ENCODE assay signal across 12 mouse cellular contexts in the genomic region with DNA sequence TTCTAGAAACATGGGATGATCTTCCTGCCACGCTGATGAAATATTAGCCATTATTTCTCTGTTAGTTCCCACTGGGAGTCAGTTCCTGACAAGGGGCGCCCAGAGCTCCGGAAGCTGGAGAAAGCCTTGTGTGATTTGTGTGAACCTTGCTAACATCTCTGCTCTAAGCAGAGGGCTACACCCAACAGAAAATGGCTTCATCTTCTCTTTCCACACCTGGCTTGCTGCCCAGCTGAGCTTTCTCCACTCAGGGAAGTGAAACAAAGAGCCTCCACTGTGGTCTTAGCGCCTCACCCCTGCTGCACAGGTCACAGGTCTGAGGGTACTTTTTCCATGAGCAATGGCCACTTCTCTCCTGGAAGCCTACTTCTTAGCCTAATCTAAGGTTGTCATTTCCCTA.
DNase-seq lines count a peak whose midpoint lies in the region; ATAC-seq and TF ChIP-seq lines count a peak whose summit lies in the region.
"Had no signal": no experiment of that assay in that cellular context is flagged by ENCODE, and none has a peak within 500 bp of the region (broad histone marks: within the 10 kb centered on the region; RNA-seq: fewer than 3 reads in every experiment).

No protein-coding gene starts in this region.

- DNase-seq in kidney, adult 11 months, result peak; percentile 26
- DNase-seq in CH12.LX (ENCODE audit: extremely low read depth) (peak; percentile 29), adipocyte (ENCODE audit: low spot score) (no peak)
- DNase-seq in adrenal gland, postnatal 25 days, result peak; percentile 21
- DNase-seq in kidney, postnatal 10 days, result peak; percentile 64
- DNase-seq in liver, embryonic 11.5 days (ENCODE audit: low spot score), result no peak
- DNase-seq in cerebellum, adult 9-10 months, result no peak
- DNase-seq: retina, postnatal 1 day had no signal

- peak; percentile 77 for TF ChIP-seq EP300 in CH12.LX (IDR thresholded peaks at IDR 0.05; ENCODE audit: low read length)

- no peaks in the 10 kb centered on the region for H3K79me2 ChIP-seq in CH12.LX (replicated peaks; ENCODE audit: control insufficient read depth, extremely low read depth, insufficient read depth, poor library complexity, severe bottlenecking)

- dilution Hi-C loops in CH12.LX (cut with MboI; ENCODE audit: extremely low pct_ligation_motif_present, extremely low pct_unique_long_range_greater_than_20kb, low sequenced_read_pairs), result no loop called here

- H3K27ac ChIP-seq in kidney, embryonic 14.5 days (ENCODE audit: low read depth, low read length), result no peak overlapping the region
- no peak overlapping the region for H3K27ac ChIP-seq in CH12.LX (ENCODE audit: insufficient read depth, low read depth)
- no peak overlapping the region for H3K27ac ChIP-seq in liver, embryonic 11.5 days (ENCODE audit: low read depth, low read length)
- H3K27ac ChIP-seq: hindbrain, embryonic 15.5 days had no signal

- H3K27me3 ChIP-seq in kidney, embryonic 14.5 days (ENCODE audit: control insufficient read depth, insufficient read depth, low read length), result no peaks in the 10 kb centered on the region
- no peaks in the 10 kb centered on the region for H3K27me3 ChIP-seq in CH12.LX (replicated peaks)
- no peaks in the 10 kb centered on the region for H3K27me3 ChIP-seq in liver, embryonic 11.5 days (replicated peaks; ENCODE audit: control insufficient read depth, insufficient read depth, low read length)
- H3K27me3 ChIP-seq: hindbrain, embryonic 15.5 days had no signal

- no peak overlapping the region for H3K9ac ChIP-seq in kidney, embryonic 14.5 days (ENCODE audit: low read depth, low read length)
- H3K9ac ChIP-seq in CH12.LX (ENCODE audit: insufficient read depth, low read depth), result no peak overlapping the region
- no peak overlapping the region for H3K9ac ChIP-seq in liver, embryonic 11.5 days (ENCODE audit: low read depth, low read length)
- H3K9ac ChIP-seq: hindbrain, embryonic 15.5 days had no signal

- no peak for TF ChIP-seq POLR2A in CH12.LX (IDR thresholded peaks at IDR 0.05; ENCODE audit: low read depth, low read length)

- H3K4me1 ChIP-seq in kidney, embryonic 14.5 days (ENCODE audit: control insufficient read depth, insufficient read depth, low read length), result 0 out of 2 replicates have a peak, but pooled peaks cover 4% of the 10 kb centered on the region
- peaks cover 4 to 21% of the 10 kb centered on the region in 2 experiments for H3K4me1 ChIP-seq in CH12.LX (ENCODE audit: control insufficient read depth in 1 of 2, insufficient read depth in 2 of 2)
- no peaks in the 10 kb centered on the region; the same call in 1 of the 2 replicates for H3K4me1 ChIP-seq in liver, embryonic 11.5 days (replicated peaks; ENCODE audit: control insufficient read depth, insufficient read depth, low read length)

- in situ Hi-C loops in CH12.LX (cut with MboI; ENCODE audit: low pct_ligation_motif_present, low pct_unique_long_range_greater_than_20kb, low sequenced_read_pairs), result no loop called here

- WGBS in kidney, embryonic 14.5 days, result 65% methylated on average over 4 of the region's 4 CpGs
- 67% methylated on average over 4 of the region's 4 CpGs for WGBS in liver, embryonic 11.5 days

- no peak overlapping the region for H3K4me3 ChIP-seq in kidney, embryonic 14.5 days (ENCODE audit: low read length)
- H3K4me3 ChIP-seq in CH12.LX (replicated peaks in 1 of 3; ENCODE audit: low read depth in 2 of 3, low read length in 2 of 3, poor library complexity in 1 of 3), result no peak overlapping the region
- no peak overlapping the region for H3K4me3 ChIP-seq in liver, embryonic 11.5 days (ENCODE audit: low read depth, low read length)
- H3K4me3 ChIP-seq: hindbrain, embryonic 15.5 days; myocyte had no signal

- no peak for TF ChIP-seq CTCF in CH12.LX (conservative IDR thresholded peaks at IDR 0.05 in 1 of 2, IDR thresholded peaks at IDR 0.05 in 1 of 2; ENCODE audit: low read depth in 2 of 2, low read length in 2 of 2)

- H3K4me2 ChIP-seq in kidney, embryonic 14.5 days (replicated peaks; ENCODE audit: low read depth, low read length), result no peak overlapping the region
- H3K4me2 ChIP-seq in CH12.LX (ENCODE audit: insufficient read depth, low read depth, poor library complexity, severe bottlenecking), result no peak overlapping the region
- no peak overlapping the region for H3K4me2 ChIP-seq in liver, embryonic 11.5 days
- H3K4me2 ChIP-seq: heart, embryonic 11.5 days; hindbrain, embryonic 15.5 days had no signal

- no peaks in the 10 kb centered on the region for H3K9me3 ChIP-seq in kidney, embryonic 14.5 days (ENCODE audit: control insufficient read depth, low read length)
- no peaks in the 10 kb centered on the region for H3K9me3 ChIP-seq in CH12.LX (replicated peaks; ENCODE audit: low read length)
- no peaks in the 10 kb centered on the region for H3K9me3 ChIP-seq in liver, embryonic 11.5 days (ENCODE audit: control insufficient read depth, low read length)
- H3K9me3 ChIP-seq: hindbrain, embryonic 15.5 days had no signal

- H3K36me3 ChIP-seq in kidney, embryonic 14.5 days (ENCODE audit: control insufficient read depth, insufficient read depth, low read length), result no peaks in the 10 kb centered on the region
- H3K36me3 ChIP-seq in CH12.LX (replicated peaks in 1 of 2; ENCODE audit: control insufficient read depth in 1 of 2, insufficient read depth in 1 of 2, low read length in 1 of 2), result no peaks in the 10 kb centered on the region
- H3K36me3 ChIP-seq in liver, embryonic 11.5 days (ENCODE audit: control insufficient read depth, insufficient read depth, low read length), result no peaks in the 10 kb centered on the region
- H3K36me3 ChIP-seq: hindbrain, embryonic 15.5 days had no signal

- ATAC-seq in kidney, embryonic 14.5 days (ENCODE audit: low FRiP score, low TSS enrichment), result no peak
- ATAC-seq in liver, embryonic 11.5 days (replicated peaks; ENCODE audit: low FRiP score), result no peak

- no peak for TF ChIP-seq RAD21 in CH12.LX (IDR thresholded peaks at IDR 0.05; ENCODE audit: low read depth, low read length)

TF ChIP-seq in CH12.LX, 34 proteins besides CTCF, POLR2A, EP300 and RAD21:
- TF ChIP-seq BHLHE40 (IDR thresholded peaks at IDR 0.05; ENCODE audit: low read depth, low read length), result 0 out of 2 replicates have a peak, but pooled peaks have one; percentile 28
- no peak for TF ChIP-seq MAFK (IDR thresholded peaks at IDR 0.05; ENCODE audit: insufficient replicate concordance, low read length)
- no peak for TF ChIP-seq USF2 (conservative IDR thresholded peaks at IDR 0.05; ENCODE audit: low read depth, low read length)
- TF ChIP-seq TCF12 (IDR thresholded peaks at IDR 0.05; ENCODE audit: low read depth, low read length), result peak; percentile 33; the same call in 1 of the 2 replicates
- TF ChIP-seq E2F4 (IDR thresholded peaks at IDR 0.05; ENCODE audit: insufficient replicate concordance, low read depth, low read length), result no peak
- peak; percentile 37; the same call in 1 of the 2 replicates for TF ChIP-seq IRF4 (IDR thresholded peaks at IDR 0.05; ENCODE audit: low read depth, low read length)

Comparison
In these comparisons a context has a peak if more than half of its experiments do, and no peak if none do; other contexts are left out.
1. DNase-seq: peak in kidney, adult 11 months (single experiment), CH12.LX (single experiment), adrenal gland, postnatal 25 days (single experiment) and kidney, postnatal 10 days (single experiment); none in liver, embryonic 11.5 days (single experiment), cerebellum, adult 9-10 months (single experiment) and adipocyte (single experiment).